Mouse (Mus musculus): ENCODE data around the gene Ccdc157.

DNA sequence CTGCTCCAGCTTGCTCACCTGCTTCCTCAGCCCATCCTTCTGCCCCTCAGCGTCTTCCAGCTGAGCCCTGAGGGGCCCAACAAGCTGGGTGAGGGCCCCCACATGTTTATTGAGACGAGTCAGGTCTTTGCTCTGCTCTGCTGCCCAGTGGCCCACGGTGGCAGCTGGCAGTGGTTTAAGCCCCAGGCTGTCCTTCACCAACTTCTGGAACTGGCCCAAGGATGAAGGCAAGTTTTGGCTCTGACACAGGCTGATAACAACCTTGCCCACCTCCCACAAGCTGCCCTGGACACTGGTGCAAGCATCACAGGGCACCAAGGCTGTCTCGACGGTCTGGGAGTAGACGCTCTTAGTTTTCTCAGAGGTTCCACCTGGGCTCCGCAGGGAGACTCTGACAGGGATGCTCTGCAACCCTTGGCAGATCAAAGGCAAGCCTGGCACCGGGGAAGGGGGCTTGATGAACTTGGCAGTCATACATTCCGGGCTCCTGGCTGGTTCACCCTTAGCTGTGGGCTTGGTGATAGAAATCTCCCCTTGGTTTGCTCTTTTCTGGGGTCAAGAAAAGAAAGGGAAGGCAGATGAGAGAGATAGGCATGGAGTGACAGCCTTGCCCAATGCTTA lies 11.4 kb downstream of the Ccdc157 start:
- TF ChIP-seq EP300 (IDR thresholded peaks at IDR 0.05) = no peak
- no peak for TF ChIP-seq CTCF (IDR thresholded peaks at IDR 0.05)
